Mouse (Mus musculus): ENCODE data around the gene Soat1. TPM values are rescaled to one million over a fixed set of nuclear protein-coding genes. Genes with fewer than 3 reads are reported as not detected.

Soat1 gene
- polyA plus RNA-seq, 1 experiment from 2014 or later = 36.8 TPM

DNA sequence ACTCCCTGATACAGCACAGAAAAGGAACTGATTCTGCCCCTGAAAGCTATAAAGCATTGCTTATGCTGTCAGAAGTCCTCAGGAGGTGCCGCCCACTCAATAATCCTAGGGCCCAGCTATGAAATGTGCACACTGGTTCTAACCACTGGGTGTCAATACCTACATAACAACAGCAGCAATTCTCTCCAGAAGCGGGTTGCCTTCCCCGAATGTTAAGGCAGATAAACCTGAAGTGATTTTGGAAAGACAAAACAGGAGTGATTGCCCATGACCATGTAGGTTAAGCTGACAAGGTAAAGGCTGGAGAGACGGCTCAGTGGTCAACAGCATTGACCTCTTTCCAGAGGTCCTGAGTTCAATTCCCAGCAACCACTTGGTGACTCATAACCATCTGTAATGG lies 48.4 kb downstream of the Soat1 start:
- no peak for DNase-seq
- no peaks in the 10 kb centered on the region for H3K4me1 ChIP-seq (ENCODE audit: insufficient read depth)
- no peak for ATAC-seq (ENCODE audit: insufficient read depth)
- H3K36me3 ChIP-seq (ENCODE audit: insufficient read depth) = peaks cover 13% of the 10 kb centered on the region; the same call in 1 of the 2 replicates
- 88% methylated on average over 4 of the region's 4 CpGs for WGBS
- no peaks in the 10 kb centered on the region for H3K27me3 ChIP-seq (ENCODE audit: insufficient read depth, low read length)
- H3K9ac ChIP-seq = no peak overlapping the region
- no peaks in the 10 kb centered on the region for H3K9me3 ChIP-seq (ENCODE audit: low read depth, low read length)
- no peak overlapping the region for H3K27ac ChIP-seq (ENCODE audit: low read depth)
- no peak overlapping the region for H3K4me3 ChIP-seq (ENCODE audit: low read depth, low read length)
- H3K4me2 ChIP-seq = no peak overlapping the region
- no peak for TF ChIP-seq CTCF (IDR thresholded peaks at IDR 0.05; ENCODE audit: low read depth)

DNA sequence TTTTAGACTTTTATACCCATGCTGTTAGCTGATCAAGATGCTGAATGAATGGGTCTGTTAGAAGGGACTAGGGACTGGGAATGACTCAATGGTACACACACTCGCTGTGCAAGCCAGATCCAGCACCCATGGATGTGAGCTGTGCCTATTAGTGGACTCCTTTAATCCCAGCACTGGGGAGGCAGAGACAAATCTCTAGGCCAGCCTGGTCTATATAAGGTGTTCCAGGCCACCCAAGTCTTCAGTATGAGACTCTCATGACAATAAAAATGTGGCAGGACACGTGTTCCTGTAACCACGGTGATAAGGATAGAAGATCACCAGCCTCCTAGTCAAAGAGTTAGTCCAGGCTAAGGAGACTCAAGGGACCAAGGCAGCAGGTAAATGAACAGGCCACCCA lies 50.1 kb downstream of the Soat1 start:
- Histone ChIP-seq H3K27ac (ENCODE audit: low read depth) (no peak overlapping the region), H3K9me3 (ENCODE audit: low read depth, low read length) (no peaks in the 10 kb centered on the region), H3K4me2 (no peak overlapping the region), H3K9ac (no peak overlapping the region), H3K4me1 (ENCODE audit: insufficient read depth) (no peaks in the 10 kb centered on the region), H3K36me3 (ENCODE audit: insufficient read depth) (peaks cover 7% of the 10 kb centered on the region; the same call in 1 of the 2 replicates), H3K4me3 (ENCODE audit: low read depth, low read length) (no peak overlapping the region), H3K27me3 (ENCODE audit: insufficient read depth, low read length) (no peaks in the 10 kb centered on the region)
- no peak for DNase-seq
- TF ChIP-seq CTCF (IDR thresholded peaks at IDR 0.05; ENCODE audit: low read depth) = no peak
- WGBS = 81% methylated on average over 3 of the region's 3 CpGs
- no peak for ATAC-seq (ENCODE audit: insufficient read depth)

DNA sequence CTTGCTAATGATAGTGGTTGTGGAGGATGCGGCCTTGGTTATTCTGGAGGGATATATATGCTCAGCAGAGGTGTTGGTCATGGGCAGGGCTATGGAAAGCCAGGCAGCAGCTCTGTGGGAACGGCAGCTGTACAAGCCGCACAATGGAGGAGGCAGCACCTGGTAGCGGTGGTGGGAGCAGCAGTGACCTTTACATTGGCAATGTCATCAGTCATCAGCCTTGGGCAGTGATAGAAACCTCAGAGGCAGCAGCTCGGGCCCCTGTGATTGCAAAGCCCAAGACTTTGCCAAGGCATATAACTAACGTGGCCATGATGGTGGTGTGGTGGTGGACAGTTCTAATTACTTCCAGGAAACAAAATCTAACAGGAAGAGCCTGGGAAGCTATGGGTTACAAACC lies 50.6 kb downstream of the Soat1 start:
- peaks cover 2% of the 10 kb centered on the region; the same call in 1 of the 2 replicates for H3K36me3 ChIP-seq (ENCODE audit: insufficient read depth)
- DNase-seq = no peak
- no peaks in the 10 kb centered on the region for H3K4me1 ChIP-seq (ENCODE audit: insufficient read depth)
- no peak for ATAC-seq (ENCODE audit: insufficient read depth)
- no peak overlapping the region for H3K4me3 ChIP-seq (ENCODE audit: low read depth, low read length)
- no peak for TF ChIP-seq CTCF (IDR thresholded peaks at IDR 0.05; ENCODE audit: low read depth)
- no peak overlapping the region for H3K4me2 ChIP-seq
- H3K27ac ChIP-seq (ENCODE audit: low read depth) = no peak overlapping the region
- no peaks in the 10 kb centered on the region for H3K9me3 ChIP-seq (ENCODE audit: low read depth, low read length)
- no peaks in the 10 kb centered on the region for H3K27me3 ChIP-seq (ENCODE audit: insufficient read depth, low read length)
- WGBS = 88% methylated on average over 6 of the region's 6 CpGs
- H3K9ac ChIP-seq = no peak overlapping the region

DNA sequence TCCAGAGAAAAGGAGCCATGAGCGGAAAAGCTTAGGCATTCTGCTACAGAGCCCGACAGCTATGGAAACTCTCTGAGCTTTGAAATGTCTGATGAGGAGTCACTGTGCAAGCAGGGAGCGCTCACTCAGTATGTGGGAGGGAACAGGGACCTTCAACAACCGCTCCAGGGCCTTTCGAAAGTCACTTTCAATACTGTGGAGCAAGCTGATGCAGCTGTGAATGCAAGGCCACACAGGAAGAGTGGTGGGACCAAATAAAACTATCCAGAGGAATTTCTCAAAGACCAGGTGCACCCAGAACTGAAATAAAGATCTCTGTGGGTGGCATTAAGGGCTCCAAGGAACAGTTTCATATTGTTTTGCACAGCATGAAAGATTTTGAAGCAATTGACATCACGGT lies 51.3 kb downstream of the Soat1 start:
- no peaks in the 10 kb centered on the region for H3K27me3 ChIP-seq (ENCODE audit: insufficient read depth, low read length)
- 69% methylated on average over 6 of the region's 6 CpGs for WGBS
- no peak overlapping the region for H3K9ac ChIP-seq

DNA sequence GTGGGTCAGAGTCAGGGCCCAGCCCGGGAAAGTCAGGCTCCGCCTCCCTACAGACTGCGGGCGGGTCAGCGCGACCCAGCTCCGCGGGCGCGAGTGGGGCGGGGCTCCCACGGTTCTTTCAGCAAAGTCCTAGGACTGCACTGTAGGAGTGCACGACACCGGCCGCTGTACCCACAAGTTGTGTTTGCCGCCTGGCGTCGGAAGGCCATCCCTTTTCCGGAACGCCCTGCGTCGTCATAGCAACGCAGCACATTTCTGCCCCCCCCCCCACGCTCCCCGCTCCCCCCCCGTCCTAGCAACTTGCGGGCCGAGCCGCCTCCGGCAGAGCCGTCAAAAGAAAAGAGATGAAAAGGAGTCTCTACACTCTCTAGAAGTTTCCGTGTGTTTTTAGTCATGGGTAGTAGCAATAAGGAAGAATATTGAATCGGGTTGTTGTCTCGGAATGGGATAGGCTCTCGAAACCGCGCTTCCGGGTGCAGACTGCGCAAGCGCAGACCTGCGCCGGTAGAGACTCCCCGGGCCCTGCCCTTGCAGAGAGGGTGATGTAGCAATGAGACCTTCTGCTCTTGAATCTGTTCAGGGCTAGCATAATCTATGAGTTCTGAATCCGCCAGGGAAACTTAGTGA lies 53.3 kb downstream of the Soat1 start, which contains the start of gene Axdnd1:
Gene Axdnd1, minus strand, starts transcription at position 489 of the 627 bp plus-strand sequence.
- peak; percentile 96 for ATAC-seq (ENCODE audit: insufficient read depth)

More for the DNA sequence above, 51.3 kb downstream of the Soat1 start:
- H3K27ac ChIP-seq (ENCODE audit: low read depth) = no peak overlapping the region
- no peak for DNase-seq
- no peaks in the 10 kb centered on the region for H3K9me3 ChIP-seq (ENCODE audit: low read depth, low read length)
- TF ChIP-seq CTCF (IDR thresholded peaks at IDR 0.05; ENCODE audit: low read depth) = no peak
- H3K36me3 ChIP-seq (ENCODE audit: insufficient read depth) = no peaks in the 10 kb centered on the region
- no peak for ATAC-seq (ENCODE audit: insufficient read depth)
- H3K4me2 ChIP-seq = no peak overlapping the region
- no peak overlapping the region for H3K4me3 ChIP-seq (ENCODE audit: low read depth, low read length)
- no peaks in the 10 kb centered on the region for H3K4me1 ChIP-seq (ENCODE audit: insufficient read depth)

DNA sequence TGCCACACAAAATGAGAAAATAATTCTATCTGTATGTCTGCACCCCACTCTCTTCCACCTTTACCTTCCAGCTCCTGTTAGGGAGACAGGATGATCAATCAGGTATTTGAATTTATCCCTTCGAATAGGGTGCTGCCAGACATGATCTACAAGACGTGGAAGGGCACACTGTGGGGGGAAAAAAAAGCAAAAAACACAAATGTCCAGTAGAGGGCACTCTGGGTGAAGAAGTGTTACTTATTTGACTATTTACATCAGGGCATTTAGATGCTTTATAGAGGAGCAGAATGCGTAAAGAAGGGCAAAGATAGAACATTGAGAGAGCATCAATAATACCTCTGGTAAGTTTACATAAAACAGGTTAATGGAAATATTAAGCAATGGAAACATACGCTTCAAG lies 56.0 kb downstream of the Soat1 start:
- Histone ChIP-seq H3K4me3 (ENCODE audit: low read depth, low read length) (no peak overlapping the region), H3K9ac (no peak overlapping the region), H3K9me3 (ENCODE audit: low read depth, low read length) (no peaks in the 10 kb centered on the region), H3K36me3 (ENCODE audit: insufficient read depth) (no peaks in the 10 kb centered on the region), H3K27me3 (ENCODE audit: insufficient read depth, low read length) (no peaks in the 10 kb centered on the region), H3K27ac (ENCODE audit: low read depth) (no peak overlapping the region), H3K4me1 (ENCODE audit: insufficient read depth) (no peaks in the 10 kb centered on the region), H3K4me2 (no peak overlapping the region)
- ATAC-seq (ENCODE audit: insufficient read depth) (no peak), DNase-seq (peak; percentile 54)
- WGBS = 64% methylated on average over 4 of the region's 4 CpGs
- TF ChIP-seq CTCF (IDR thresholded peaks at IDR 0.05; ENCODE audit: low read depth) = peak; percentile 44; the same call in 1 of the 2 replicates

More for the DNA sequence above, 53.3 kb downstream of the Soat1 start, which contains the start of gene Axdnd1:
- Histone ChIP-seq H3K9ac (peak within 1 kb of the TSS; percentile 54), H3K36me3 (ENCODE audit: insufficient read depth) (no peaks in the 10 kb centered on the region), H3K9me3 (ENCODE audit: low read depth, low read length) (no peaks in the 10 kb centered on the region), H3K27ac (ENCODE audit: low read depth) (peak within 1 kb of the TSS; percentile 54), H3K4me2 (peak within 1 kb of the TSS; percentile 67), H3K27me3 (ENCODE audit: insufficient read depth, low read length) (no peaks in the 10 kb centered on the region), H3K4me3 (ENCODE audit: low read depth, low read length) (peak within 1 kb of the TSS; percentile 58), H3K4me1 (ENCODE audit: insufficient read depth) (no peaks in the 10 kb centered on the region)
- under 1% methylated on average over 44 of the region's 44 CpGs for WGBS
- peak; percentile 94 for DNase-seq
- TF ChIP-seq CTCF (IDR thresholded peaks at IDR 0.05; ENCODE audit: low read depth) = 0 out of 2 replicates have a peak, but pooled peaks have one; percentile 25

DNA sequence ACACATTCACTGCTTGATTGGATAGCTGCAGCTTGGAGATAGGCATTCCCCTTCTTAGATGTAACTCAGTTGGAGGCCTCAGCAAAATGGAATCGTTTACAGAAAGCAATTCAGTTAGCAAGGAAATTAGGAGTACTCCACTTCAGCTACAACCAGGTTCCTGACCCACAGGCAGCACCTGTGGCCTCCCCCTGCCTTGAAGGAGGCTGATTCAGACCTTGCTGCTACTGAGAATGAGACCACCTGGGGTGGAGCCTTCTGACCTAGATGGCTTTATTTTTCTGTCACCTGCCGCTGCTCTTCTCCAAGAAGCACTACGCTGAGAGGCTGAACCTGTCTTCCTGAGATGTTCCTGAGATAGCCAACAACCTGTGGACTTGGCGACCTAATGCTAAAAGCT lies 65.6 kb downstream of the Soat1 start:
- DNase-seq (no peak), ATAC-seq (ENCODE audit: insufficient read depth) (no peak)
- Histone ChIP-seq H3K36me3 (ENCODE audit: insufficient read depth) (no peaks in the 10 kb centered on the region), H3K4me3 (ENCODE audit: low read depth, low read length) (no peak overlapping the region), H3K9ac (no peak overlapping the region), H3K27me3 (ENCODE audit: insufficient read depth, low read length) (no peaks in the 10 kb centered on the region), H3K4me1 (ENCODE audit: insufficient read depth) (no peaks in the 10 kb centered on the region), H3K27ac (ENCODE audit: low read depth) (no peak overlapping the region), H3K4me2 (no peak overlapping the region), H3K9me3 (ENCODE audit: low read depth, low read length) (no peaks in the 10 kb centered on the region)
- WGBS = 58% methylated on average over 4 of the region's 4 CpGs
- no peak for TF ChIP-seq CTCF (IDR thresholded peaks at IDR 0.05; ENCODE audit: low read depth)
